ENCODE assay signal across 8 mouse cellular contexts in the genomic region with DNA sequence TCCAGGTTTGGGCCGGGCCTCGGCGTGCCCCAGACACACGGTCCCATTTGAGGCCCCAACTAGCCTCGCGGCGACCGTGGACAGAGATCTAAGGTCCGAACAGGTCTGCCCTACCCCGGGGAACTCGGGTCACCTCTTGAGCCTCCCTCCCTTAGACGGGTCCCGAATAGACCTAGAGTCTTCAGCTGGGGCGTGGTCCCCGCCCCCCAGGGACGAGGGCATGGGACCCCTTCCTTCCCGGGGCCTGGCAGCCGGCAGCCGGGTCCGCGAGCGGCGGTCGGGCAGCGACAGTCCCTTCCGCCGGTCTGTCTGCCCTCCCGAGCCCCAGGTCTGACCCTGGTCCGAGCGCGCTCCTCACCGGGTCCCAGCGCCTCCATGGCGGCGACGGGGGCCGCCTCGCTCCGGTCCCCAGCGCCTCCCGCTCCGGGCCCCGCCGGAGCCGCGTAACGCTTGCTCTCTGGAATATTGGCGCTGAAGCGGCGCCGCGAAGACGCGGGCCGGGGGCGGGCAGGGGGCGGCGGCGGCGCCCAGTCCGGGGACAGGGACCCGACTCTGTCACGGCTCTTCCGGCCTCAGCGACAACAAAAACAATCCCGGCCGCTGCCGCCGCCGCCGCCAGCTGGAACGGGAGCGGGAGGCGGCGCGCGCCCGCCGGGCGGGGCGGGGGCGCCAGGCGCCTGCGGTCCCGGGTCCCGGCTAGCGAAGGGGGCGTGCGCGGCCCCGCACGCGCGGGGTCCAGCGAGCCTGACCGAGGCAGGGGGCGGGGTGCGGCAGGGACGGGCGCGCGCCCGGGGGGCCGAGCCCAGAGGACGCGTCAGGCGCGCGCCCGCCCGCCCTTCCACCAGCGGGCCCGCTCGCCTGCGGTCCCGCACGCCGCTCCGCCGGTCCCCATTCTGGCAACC. TPM values are rescaled to one million over a fixed set of nuclear protein-coding genes. Genes with fewer than 3 reads are reported as not detected.
DNase-seq lines count a peak whose midpoint lies in the region; ATAC-seq lines count a peak whose summit lies in the region.

A gene (minus strand): TSS at position 646 of the 902 bp plus-strand sequence.

- WGBS in intestine, embryonic 14.5 days = under 1% methylated on average over 59 of the region's 120 CpGs
- under 1% methylated on average over 115 of the region's 120 CpGs for WGBS in limb, embryonic 10.5 days

- H3K4me1 ChIP-seq in intestine, embryonic 14.5 days (replicated peaks; ENCODE audit: control insufficient read depth, insufficient read depth, low read length) = peaks cover 6% of the 10 kb centered on the region; the same call in 1 of the 2 replicates
- peaks cover 12% of the 10 kb centered on the region for H3K4me1 ChIP-seq in limb, embryonic 10.5 days

- intact Hi-C loops in gastrocnemius, postnatal 36 days (cut with DNase I) = no loop called here

- no peak within 1 kb of the TSS for H3K27ac ChIP-seq in intestine, embryonic 14.5 days (ENCODE audit: low read depth)
- H3K27ac ChIP-seq in limb, embryonic 10.5 days = peak within 1 kb of the TSS; percentile 84

- peak within 1 kb of the TSS; percentile 83 for H3K4me3 ChIP-seq in intestine, embryonic 14.5 days (ENCODE audit: low read depth, low read length)
- peak within 1 kb of the TSS; percentile 88 for H3K4me3 ChIP-seq in limb, embryonic 10.5 days

- H3K4me2 ChIP-seq in intestine, embryonic 14.5 days (ENCODE audit: low read length) = peak within 1 kb of the TSS; percentile 94

- no peaks in the 10 kb centered on the region for H3K9me3 ChIP-seq in intestine, embryonic 14.5 days (ENCODE audit: control insufficient read depth, low read length)
- no peaks in the 10 kb centered on the region for H3K9me3 ChIP-seq in limb, embryonic 10.5 days (replicated peaks)

- H3K36me3 ChIP-seq in intestine, embryonic 14.5 days (ENCODE audit: control insufficient read depth, insufficient read depth, low read length) = no peaks in the 10 kb centered on the region
- no peaks in the 10 kb centered on the region for H3K36me3 ChIP-seq in limb, embryonic 10.5 days

- H3K9ac ChIP-seq in intestine, embryonic 14.5 days (ENCODE audit: low read length) = peak within 1 kb of the TSS; percentile 69

- H3K27me3 ChIP-seq in intestine, embryonic 14.5 days (replicated peaks; ENCODE audit: control insufficient read depth, insufficient read depth, low read length) = no peaks in the 10 kb centered on the region
- H3K27me3 ChIP-seq in limb, embryonic 10.5 days (ENCODE audit: low read depth, poor library complexity, severe bottlenecking) = peaks cover 26% of the 10 kb centered on the region

- peak; percentile 20 to 43 for DNase-seq in spleen, adult 18-20 months
- DNase-seq in spleen, adult 12 weeks (ENCODE audit: low spot score) = no peak
- peak; percentile 93 for DNase-seq in embryo, embryonic 11 days
- DNase-seq in gastrocnemius, postnatal 36 days = peak; percentile 31 to 44
- DNase-seq in intestine, embryonic 14.5 days (ENCODE audit: low spot score) = peak; percentile 69
- DNase-seq in limb, embryonic 10.5 days (ENCODE audit: low spot score) = peak; percentile 76
- DNase-seq in right cerebral cortex, postnatal 25 days = peak; percentile 60

- peak; percentile 92 for ATAC-seq in intestine, embryonic 14.5 days (replicated peaks; ENCODE audit: low FRiP score, low TSS enrichment, low read depth)
- peak; percentile 68; the same call in 1 of the 2 replicates for ATAC-seq in megakaryocyte-erythroid progenitor cell, adult 5-6 weeks (replicated peaks; ENCODE audit: low FRiP score, low TSS enrichment, poor library complexity, severe bottlenecking)

RNA-seq across cellular contexts. Expression of the gene that starts here (rescaled TPM):
- total RNA-seq in gastrocnemius, postnatal 36 days (2021) = 1 to 10 TPM; 3.9 to 5.0 TPM
- 1.4 TPM in 2 replicates for polyA plus RNA-seq in intestine, embryonic 14.5 days (2014; fragmentation: Nextera tagmentation; extraction: Ambion mirVana)
- polyA plus RNA-seq in limb, embryonic 10.5 days (2016; fragmentation: Nextera tagmentation; extraction: Ambion mirVana) = 0.89 and 1.2 TPM in 2 replicates
- total RNA-seq in megakaryocyte-erythroid progenitor cell, adult 5-6 weeks (2014; fragmentation: Nextera tagmentation) = 0.90 and 1.0 TPM in 2 replicates
- 2.0 and 3.5 TPM in 2 replicates for total RNA-seq in megakaryocyte-erythroid progenitor cell, adult 5-6 weeks (2017)
